Mouse (Mus musculus): ENCODE results near the gene Tbc1d23. TPM values are rescaled to one million over a fixed set of nuclear protein-coding genes. Genes with fewer than 3 reads are reported as not detected.
"Not testable (repeated sequence)": the region's sequence is repeated elsewhere in the genome, so short reads cannot be mapped to it uniquely, and the experiment has no call there.

The Tbc1d23 gene
- polyA plus RNA-seq, 1 experiment = 9.4 TPM

DNA sequence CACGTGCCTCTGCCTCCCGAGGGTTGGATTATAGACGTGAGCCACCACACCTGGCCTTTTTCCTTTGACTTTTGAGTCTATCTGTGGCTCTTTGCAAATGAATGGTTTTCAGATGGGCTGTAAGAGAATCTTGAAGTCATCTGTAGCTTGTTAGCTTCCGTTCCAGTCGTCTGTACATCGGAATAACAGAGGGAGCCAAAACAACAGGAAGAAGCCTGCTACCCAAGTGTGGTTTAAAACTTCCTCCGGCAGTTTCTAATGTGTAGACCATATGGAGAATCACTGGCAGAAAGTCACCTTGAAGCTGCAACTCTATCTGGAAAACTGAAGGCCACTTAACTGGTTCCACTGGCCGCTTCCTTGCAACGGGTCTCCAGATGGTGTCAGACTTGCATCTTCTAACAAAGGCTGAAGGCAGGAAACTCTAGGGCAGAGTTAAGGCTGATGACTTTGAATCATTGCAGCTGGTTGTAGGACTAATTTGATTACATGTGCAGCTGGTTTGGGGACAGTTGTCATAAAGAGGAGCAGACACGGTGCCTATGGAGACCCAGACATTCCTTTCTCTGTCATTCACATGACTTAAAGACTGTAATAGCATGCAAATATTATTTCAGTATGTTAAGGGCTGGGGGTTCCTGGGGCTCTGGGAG, 12.0 kb upstream of the Tbc1d23 start:
- Histone ChIP-seq H3K27ac (ENCODE audit: insufficient read depth, low read depth, low read length) (no peak overlapping the region), H3K36me3 (ENCODE audit: control insufficient read depth, insufficient read depth, low read length) (no peaks in the 10 kb centered on the region), H3K27me3 (ENCODE audit: control insufficient read depth, insufficient read depth, low read length) (no peaks in the 10 kb centered on the region), H3K4me3 (ENCODE audit: low read depth, low read length) (no peak overlapping the region), H3K4me1 (ENCODE audit: control insufficient read depth, insufficient read depth, insufficient read length, low read length) (no peaks in the 10 kb centered on the region)
- TF ChIP-seq CTCF (IDR thresholded peaks at IDR 0.05; ENCODE audit: extremely low read depth, insufficient read length, insufficient replicate concordance, low read depth, low read length) (no peak), POLR2A (IDR thresholded peaks at IDR 0.05; ENCODE audit: low read depth, low read length) (no peak)
- WGBS = 44% methylated on average over 10 of the region's 10 CpGs

GRCm38 (mm10) chr16:57242857-57243204, 11.5 kb upstream of the Tbc1d23 start:
- Histone ChIP-seq H3K27ac (ENCODE audit: insufficient read depth, low read depth, low read length) (no peak overlapping the region), H3K4me1 (ENCODE audit: control insufficient read depth, insufficient read depth, insufficient read length, low read length) (no peaks in the 10 kb centered on the region), H3K36me3 (ENCODE audit: control insufficient read depth, insufficient read depth, low read length) (no peaks in the 10 kb centered on the region), H3K4me3 (ENCODE audit: low read depth, low read length) (no peak overlapping the region), H3K27me3 (ENCODE audit: control insufficient read depth, insufficient read depth, low read length) (no peaks in the 10 kb centered on the region)
- no peak for TF ChIP-seq CTCF (IDR thresholded peaks at IDR 0.05; ENCODE audit: extremely low read depth, insufficient read length, insufficient replicate concordance, low read depth, low read length)
- TF ChIP-seq POLR2A (IDR thresholded peaks at IDR 0.05; ENCODE audit: low read depth, low read length) = no peak
- WGBS = 85% methylated on average over 5 of the region's 5 CpGs

DNA sequence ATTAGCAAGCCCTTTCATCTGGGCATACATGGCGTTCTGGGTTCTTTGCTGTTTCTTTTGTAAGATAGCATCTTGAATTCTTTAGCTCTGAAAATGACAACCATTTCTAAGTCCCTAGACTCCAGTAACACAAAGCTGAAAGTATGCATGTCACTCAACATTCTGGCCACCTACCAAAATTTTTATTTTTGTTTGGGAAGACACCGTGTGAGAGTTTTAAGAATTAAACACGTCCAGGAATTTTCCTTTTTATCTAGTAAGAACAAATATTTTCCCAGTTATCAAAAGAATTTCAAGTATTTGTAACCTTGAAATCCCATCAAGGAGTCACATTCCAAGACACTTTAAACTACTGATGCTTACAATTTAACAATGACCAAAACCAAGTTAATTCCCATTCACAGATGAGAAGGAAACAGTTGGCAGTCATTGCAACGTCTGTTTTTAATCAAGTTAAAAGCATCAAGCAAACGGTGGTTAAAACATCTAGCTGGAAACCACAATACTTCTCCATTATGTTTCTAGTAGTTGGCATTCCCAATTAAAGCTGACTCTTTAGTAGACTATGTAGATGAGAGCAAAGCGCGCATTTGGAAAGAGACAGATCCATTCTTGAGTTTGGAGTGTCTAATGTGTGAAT, 4.7 kb upstream of the Tbc1d23 start:
- WGBS = 47% methylated on average over 7 of the region's 7 CpGs
- H3K36me3 ChIP-seq (ENCODE audit: control insufficient read depth, insufficient read depth, low read length) = no peaks in the 10 kb centered on the region
- no peak for TF ChIP-seq POLR2A (IDR thresholded peaks at IDR 0.05; ENCODE audit: low read depth, low read length)
- no peak for TF ChIP-seq CTCF (IDR thresholded peaks at IDR 0.05; ENCODE audit: extremely low read depth, insufficient read length, insufficient replicate concordance, low read depth, low read length)
- H3K4me1 ChIP-seq (ENCODE audit: control insufficient read depth, insufficient read depth, insufficient read length, low read length) = no peaks in the 10 kb centered on the region
- no peak overlapping the region for H3K4me3 ChIP-seq (ENCODE audit: low read depth, low read length)
- H3K27ac ChIP-seq (ENCODE audit: insufficient read depth, low read depth, low read length) = no peak overlapping the region
- H3K27me3 ChIP-seq (ENCODE audit: control insufficient read depth, insufficient read depth, low read length) = no peaks in the 10 kb centered on the region

DNA sequence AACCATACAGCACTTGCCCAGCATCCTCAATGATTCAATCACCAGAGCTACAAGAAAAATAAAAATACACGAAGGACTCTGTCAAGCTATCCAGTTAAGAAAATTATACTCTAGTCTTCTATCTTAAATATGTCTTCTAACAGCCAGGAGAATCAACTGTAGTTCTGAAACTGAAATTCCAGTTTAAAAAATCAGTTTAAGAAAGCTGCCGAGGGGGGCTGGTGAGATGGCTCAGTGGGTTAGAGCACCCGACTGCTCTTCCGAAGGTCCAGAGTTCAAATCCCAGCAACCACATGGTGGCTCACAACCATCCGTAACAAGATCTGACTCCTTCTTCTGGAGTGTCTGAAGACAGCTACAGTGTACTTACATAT, 620 bp upstream of the Tbc1d23 start:
- not testable (repeated sequence) for H3K27me3 ChIP-seq (ENCODE audit: control insufficient read depth, insufficient read depth, low read length); H3K36me3 ChIP-seq (ENCODE audit: control insufficient read depth, insufficient read depth, low read length); H3K4me3 ChIP-seq (ENCODE audit: low read depth, low read length); H3K27ac ChIP-seq (ENCODE audit: insufficient read depth, low read depth, low read length); H3K4me1 ChIP-seq (ENCODE audit: control insufficient read depth, insufficient read depth, insufficient read length, low read length)
- 75% methylated on average over 5 of the region's 5 CpGs for WGBS

GRCm38 (mm10) chr16:57226444-57226843, 4.9 kb downstream of the Tbc1d23 start:
- no peak for TF ChIP-seq CTCF (IDR thresholded peaks at IDR 0.05; ENCODE audit: extremely low read depth, insufficient read length, insufficient replicate concordance, low read depth, low read length)
- no peak for TF ChIP-seq POLR2A (IDR thresholded peaks at IDR 0.05; ENCODE audit: low read depth, low read length)
- no peak overlapping the region for H3K27ac ChIP-seq (ENCODE audit: insufficient read depth, low read depth, low read length)
- H3K4me3 ChIP-seq (ENCODE audit: low read depth, low read length) = no peak overlapping the region
- no peaks in the 10 kb centered on the region for H3K27me3 ChIP-seq (ENCODE audit: control insufficient read depth, insufficient read depth, low read length)
- H3K36me3 ChIP-seq (ENCODE audit: control insufficient read depth, insufficient read depth, low read length) = no peaks in the 10 kb centered on the region; the same call in none of the 2 replicates
- 15% methylated on average over 5 of the region's 5 CpGs for WGBS
- peaks cover 6% of the 10 kb centered on the region; the same call in 1 of the 2 replicates for H3K4me1 ChIP-seq (ENCODE audit: control insufficient read depth, insufficient read depth, insufficient read length, low read length)

- 96% methylated on average over 6 of the region's 6 CpGs for WGBS
- TF ChIP-seq POLR2A (IDR thresholded peaks at IDR 0.05; ENCODE audit: low read depth, low read length) = no peak
- no peak for TF ChIP-seq CTCF (IDR thresholded peaks at IDR 0.05; ENCODE audit: extremely low read depth, insufficient read length, insufficient replicate concordance, low read depth, low read length)
- no peaks in the 10 kb centered on the region for H3K4me1 ChIP-seq (ENCODE audit: control insufficient read depth, insufficient read depth, insufficient read length, low read length)
Measured at GRCm38 (mm10) chr16:57220361-57220760, 10.9 kb downstream of the Tbc1d23 start.

GRCm38 (mm10) chr16:57215957-57216356, 15.3 kb downstream of the Tbc1d23 start:
- Histone ChIP-seq H3K4me3 (ENCODE audit: low read depth, low read length) (no peak overlapping the region), H3K36me3 (ENCODE audit: control insufficient read depth, insufficient read depth, low read length) (peaks cover 25% of the 10 kb centered on the region), H3K27me3 (ENCODE audit: control insufficient read depth, insufficient read depth, low read length) (no peaks in the 10 kb centered on the region), H3K27ac (ENCODE audit: insufficient read depth, low read depth, low read length) (peak overlapping the region; percentile 59; the same call in 1 of the 2 replicates), H3K4me1 (ENCODE audit: control insufficient read depth, insufficient read depth, insufficient read length, low read length) (no peaks in the 10 kb centered on the region)
- TF ChIP-seq POLR2A (IDR thresholded peaks at IDR 0.05; ENCODE audit: low read depth, low read length) (no peak), CTCF (IDR thresholded peaks at IDR 0.05; ENCODE audit: extremely low read depth, insufficient read length, insufficient replicate concordance, low read depth, low read length) (no peak)

More at GRCm38 (mm10) chr16:57220361-57220760, 10.9 kb downstream of the Tbc1d23 start:
- Histone ChIP-seq H3K4me3 (ENCODE audit: low read depth, low read length) (no peak overlapping the region), H3K27ac (ENCODE audit: insufficient read depth, low read depth, low read length) (no peak overlapping the region), H3K36me3 (ENCODE audit: control insufficient read depth, insufficient read depth, low read length) (peaks cover 7% of the 10 kb centered on the region), H3K27me3 (ENCODE audit: control insufficient read depth, insufficient read depth, low read length) (no peaks in the 10 kb centered on the region)

Measured in small intestine, adult 2 months (tissue).